Mouse (Mus musculus): Measurements from ENCODE around the gene Cplx2.
A peak's percentile ranks its signal among the peaks of the same experiment; 100 is the strongest.

Cplx2 gene

DNA sequence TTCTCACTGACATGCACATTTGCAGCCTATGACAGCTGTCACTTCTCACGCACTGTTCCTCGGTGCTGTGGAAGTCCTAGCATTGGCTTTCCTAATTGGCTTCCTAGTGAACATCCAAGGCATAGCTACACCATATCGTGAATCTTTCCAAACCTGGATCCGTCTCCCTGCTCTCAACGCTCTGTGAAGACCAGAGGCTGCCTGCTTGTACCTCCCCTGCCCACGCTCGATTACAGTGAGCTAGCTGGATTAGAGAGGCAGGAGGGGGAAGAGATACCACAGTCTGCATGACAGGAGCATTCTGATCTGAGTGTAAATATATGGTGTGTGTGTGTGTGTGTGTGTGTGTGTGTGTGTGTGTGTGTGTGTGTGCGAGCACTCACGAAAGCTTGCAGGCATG is 3.0 kb upstream of the Cplx2 start:
- DNase-seq (ENCODE audit: low read depth): no peak

DNA sequence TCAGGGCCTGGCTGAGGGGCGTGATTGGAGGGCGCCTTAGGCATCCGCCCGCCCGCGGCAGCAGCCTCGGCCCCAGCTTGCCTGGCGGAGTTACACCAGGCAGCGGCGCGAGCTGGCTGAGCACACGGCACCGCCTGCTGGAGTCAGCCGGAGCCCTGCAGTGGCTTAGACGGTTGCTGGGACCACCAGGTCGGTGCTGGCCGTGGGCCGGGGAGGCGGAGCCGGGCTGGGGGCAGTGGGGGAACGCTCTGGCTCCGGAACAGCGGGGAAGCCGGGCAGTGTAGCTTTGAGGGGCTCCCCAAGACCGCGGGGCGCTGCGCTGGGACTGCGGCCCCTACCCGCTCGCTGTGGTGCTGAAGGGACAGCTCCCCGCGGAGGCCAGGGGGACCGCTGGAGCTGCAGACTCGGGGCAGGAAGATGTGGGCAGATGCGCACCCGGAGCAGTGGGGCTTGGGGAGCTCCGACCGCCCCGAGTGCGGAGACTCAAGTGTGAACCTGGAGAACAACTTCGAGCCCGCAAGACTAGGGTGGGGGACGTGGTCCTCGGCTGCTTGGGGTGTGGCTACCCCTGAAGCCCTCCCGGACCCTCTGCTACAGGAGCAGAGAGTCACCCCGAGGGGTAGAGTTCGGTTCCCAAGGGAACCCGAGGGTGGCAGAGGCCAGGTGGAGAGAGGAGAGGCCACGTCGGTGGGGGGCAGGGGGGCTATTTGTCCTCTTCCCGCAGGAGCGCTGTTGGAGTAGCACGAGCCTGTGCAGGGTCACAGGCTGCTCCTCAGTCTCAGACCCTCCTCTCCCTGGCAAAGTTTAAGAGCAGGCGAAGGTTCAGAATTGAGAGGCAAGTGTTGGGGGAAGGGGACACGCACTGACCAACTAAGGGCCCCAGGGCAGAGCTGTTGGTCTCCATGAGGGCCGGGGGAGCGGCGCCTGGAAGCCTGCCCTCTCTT is 510 bp downstream of the Cplx2 start:
- DNase-seq (ENCODE audit: low read depth): peak; percentile 48

DNA sequence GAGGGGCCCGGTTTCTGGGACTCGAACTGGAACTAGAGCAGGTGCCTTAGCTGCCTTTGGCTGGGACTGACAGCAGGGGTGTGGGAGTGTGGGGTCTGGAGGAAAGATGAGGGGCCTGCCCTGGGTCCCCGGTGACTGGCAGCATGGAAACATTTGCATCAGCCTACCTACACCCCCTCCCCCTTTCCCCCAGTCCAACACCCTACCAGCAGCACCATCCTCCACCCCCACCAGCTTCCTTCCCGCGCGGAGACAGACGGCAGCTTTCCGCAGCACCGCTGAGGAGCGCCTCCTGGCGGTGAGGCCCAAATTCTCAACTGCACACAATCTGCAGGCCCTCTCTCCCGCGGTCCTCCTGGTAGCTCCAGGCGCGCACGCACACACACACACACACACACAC is 1.5 kb downstream of the Cplx2 start:
- no peak for DNase-seq (ENCODE audit: low read depth)

DNA sequence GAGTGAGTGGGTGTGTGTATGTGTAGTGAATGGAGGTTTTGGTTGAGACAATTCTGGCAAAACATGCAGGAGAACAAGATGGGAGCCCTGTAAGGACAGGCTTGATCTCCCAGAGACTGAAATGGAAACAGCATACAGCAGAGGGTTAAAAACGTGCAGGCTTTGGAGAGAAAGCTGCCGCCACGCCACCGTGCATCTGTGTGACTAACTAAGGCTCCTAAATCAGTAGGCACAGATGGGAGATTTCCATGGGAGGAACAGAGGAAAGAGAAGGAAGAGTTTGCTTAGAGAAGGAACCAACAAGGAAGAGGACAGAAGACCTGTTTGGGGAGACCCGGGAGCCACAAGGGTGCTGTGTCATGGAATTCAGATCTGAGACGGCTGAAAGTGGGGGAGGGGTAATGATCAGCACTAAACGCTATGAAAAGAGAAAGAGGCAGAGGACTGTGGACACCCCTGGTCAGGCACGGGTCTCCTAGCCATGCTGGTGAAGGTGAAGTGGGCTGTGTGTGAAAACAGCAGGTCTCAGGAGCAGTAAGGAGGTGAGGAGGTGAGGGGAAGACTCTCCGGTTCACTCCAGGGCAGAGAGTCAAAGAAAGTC is 3.1 kb downstream of the Cplx2 start:
- no peak for DNase-seq (ENCODE audit: low read depth)

DNA sequence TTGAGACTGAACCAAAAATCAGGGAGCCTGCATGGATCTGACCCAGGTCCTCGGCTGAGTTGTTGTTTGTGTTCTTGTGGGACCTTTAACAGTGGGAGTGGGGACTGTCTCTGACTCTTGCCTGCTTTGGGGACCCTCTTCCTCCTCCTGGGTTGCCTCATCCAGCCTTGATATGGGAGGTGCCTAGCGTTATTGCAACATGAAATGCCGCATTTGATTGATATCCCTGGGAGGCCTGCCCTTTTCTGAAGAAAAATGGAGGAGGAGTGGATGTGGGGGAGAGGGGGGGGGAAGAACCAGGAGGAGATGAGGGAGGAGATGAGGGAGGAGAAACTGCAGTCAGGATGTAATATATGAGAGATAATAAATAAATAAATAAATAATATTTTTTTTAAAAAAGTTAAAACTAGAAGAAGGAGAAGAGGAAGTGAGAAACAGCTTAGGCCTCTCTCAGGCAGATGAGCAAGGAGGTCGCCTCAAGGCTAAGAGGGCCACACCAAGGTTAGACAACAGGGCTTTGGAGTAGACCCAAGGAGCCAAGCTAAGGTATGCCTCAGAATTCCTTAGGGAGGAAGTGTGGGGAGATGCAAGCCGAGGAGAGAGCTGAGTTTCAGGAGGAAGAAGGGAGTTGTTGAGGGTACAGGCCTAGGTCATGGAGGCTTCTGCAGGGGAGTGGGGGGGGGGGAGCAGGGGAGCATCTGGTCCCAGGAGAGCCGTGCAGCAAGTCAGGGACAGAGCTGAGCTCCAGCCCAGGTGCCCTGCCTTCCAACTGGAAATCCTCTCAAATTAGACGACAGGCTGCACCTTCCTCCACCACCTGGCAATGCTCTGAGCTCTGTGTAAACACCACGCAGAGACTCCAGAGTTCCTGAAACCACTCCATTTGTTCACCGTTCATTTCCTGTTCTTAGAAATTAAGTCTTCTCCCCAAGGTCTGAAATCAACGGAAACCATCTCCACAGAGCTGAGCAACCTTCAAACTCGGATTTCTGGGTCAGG is 4.6 kb downstream of the Cplx2 start:
- no peak for DNase-seq (ENCODE audit: low read depth)

DNA sequence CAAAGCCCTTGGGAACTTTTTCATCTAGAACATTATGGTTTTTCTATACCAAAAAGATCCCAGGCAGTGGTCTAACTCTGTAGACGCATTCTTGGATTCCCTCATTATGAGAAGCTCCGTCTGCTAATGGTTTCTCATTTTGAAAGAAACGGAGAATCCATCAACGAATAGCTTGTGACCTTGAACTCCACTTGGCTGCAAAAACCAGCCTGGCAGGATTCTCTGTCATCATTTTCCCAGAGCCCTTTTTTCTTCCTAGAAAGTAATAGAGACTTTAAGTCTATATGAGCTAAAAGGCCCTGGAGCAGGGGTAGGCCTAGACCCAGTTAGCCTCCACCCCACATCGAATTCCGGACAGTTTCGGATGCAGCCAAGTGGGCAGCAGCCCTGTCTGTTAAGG is 5.6 kb downstream of the Cplx2 start:
- no peak for DNase-seq (ENCODE audit: low read depth)

DNA sequence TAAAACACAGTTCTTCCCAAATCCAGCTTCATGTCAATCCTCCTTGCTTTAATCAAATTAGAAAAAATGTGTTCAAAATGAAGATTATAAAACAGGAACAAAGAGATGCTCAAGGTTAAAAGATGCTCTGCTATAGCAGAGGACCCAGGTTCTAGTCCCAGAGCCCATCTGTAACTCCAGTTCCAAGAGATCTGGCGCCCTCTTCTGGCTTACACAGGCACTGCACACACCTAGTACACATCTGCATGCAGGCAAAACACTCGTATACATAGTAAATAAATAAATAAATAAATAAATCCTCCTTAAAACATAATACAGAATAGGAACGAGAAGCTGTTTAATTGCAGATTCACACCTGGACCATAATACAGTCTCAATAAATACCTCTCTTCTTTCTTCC is 6.9 kb downstream of the Cplx2 start:
- DNase-seq (ENCODE audit: low read depth): no peak

DNA sequence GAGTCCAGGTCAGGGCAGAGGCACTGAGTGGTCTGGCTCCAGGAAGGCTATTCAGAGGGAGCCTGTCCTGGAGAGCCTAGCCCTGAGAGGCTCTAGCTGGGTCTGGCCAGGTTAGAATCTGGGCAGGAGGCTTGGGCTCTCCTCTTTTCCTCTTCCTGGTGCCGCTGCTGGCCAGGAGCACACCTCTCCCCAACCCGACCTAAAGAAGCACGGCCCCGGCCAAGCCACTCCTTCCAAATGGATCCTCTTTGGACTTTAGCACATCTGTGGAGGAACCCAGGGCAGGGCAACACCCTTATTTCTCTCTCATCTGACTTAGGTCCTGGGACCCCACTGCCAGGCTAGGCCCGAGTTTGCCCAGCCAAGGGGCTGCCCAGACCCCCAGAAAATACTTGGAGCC is 9.3 kb downstream of the Cplx2 start:
- no peak for DNase-seq (ENCODE audit: low read depth)

DNA sequence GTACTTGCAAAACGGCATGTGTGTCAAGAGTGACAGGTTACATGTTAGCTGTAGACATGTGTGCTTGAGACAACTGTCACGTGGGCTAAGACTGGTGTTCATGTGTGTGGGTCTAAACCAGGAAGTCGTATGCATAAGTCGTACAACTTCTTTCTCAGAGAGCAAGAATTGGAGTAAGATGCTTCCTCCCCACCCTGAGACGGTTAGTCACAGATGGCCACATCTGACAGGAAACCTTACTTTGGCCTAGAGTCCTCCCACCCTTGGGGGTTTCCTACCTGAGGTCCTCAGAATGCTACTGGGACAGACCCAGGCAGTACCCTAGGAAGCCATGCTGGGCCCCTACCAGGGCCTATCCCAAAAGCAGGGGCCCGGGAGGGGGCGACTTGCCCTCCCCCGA is 10.2 kb downstream of the Cplx2 start:
- no peak for DNase-seq (ENCODE audit: low read depth)

DNA sequence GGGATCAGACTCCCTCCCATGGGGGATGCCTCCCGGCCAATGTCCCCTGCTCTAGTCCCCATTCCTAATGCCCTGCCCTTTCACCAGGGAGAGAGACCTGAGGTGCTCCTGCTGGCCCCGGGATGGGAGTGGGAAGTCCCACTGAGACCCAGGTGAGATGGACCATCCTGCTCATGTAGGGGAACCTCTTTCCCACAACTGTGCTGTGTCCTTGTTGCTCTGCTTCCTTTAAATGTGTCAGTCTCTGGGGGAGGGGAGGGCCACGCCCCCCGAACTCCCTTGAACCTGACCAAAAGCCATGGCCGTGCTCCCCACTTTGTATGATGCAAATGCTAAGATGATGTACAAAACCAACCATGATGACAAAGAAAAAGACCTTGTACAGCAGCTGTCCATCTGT is 12.4 kb downstream of the Cplx2 start:
- DNase-seq (ENCODE audit: low read depth): no peak

DNA sequence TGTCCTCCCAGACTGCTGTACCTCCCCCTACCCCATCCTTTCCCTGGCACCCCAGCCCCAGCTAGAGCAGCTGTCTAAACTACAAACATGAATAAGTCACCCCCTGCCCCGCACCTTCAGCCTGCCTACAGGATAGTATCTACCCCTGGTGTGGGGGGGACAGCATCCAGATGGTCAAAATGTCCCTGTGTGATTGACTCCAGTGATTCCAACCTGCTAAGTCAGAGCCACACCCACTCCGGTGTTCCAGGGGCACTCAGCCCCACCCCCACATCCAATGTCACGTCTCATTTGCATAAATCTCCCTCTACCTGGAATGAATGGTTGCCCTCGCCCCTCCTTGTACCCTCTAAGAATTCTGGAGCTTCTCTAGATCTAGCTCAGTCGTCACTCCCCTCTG is 13.4 kb downstream of the Cplx2 start:
- no peak for DNase-seq (ENCODE audit: low read depth)

DNA sequence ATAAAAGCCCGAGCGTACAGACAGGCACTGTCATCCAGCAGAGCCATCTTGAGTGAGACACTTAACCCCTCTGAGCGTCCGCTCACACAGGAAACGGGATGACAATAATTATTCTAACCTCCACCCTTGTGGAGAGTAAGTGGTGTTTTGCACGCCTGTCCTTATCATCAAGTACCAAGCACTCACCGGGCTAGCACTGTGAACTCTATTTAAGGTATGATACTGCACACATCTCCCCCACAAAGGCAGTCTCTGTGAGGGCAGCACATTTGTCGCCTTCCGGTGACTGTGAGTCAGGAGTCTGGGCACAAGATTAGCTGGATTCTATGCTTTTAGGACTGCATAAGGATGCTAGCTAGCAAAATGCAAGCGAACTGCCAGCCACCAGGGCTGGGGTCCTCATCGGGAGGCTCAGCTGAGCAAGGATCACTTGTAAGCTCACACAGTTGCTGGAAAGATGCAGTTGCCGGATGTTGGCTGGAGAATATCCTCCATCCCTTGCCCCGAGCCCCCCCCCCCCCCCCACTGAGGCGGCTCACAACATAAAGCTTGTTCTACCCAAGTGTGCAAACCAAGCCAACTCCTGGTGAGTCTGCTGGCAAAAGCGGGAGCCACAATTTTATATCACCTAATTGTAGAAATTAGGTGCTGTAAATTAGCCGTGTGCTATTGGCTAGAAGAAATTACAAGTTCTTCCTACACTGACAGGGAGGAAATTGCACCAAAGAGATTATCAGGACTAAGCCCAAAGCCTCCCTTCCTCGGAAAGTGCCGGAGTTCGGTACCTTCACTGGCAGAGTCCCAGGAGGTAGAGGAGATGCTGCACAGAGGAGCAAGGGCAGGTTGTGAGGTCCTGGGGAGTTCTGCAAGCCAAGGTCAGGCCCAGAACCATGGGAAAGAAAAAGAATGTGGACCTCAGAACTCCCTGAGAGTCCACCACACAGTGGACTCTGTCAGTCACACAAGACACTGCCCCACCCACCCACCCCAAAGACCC is 14.2 kb downstream of the Cplx2 start:
- DNase-seq (ENCODE audit: low read depth): no peak

DNA sequence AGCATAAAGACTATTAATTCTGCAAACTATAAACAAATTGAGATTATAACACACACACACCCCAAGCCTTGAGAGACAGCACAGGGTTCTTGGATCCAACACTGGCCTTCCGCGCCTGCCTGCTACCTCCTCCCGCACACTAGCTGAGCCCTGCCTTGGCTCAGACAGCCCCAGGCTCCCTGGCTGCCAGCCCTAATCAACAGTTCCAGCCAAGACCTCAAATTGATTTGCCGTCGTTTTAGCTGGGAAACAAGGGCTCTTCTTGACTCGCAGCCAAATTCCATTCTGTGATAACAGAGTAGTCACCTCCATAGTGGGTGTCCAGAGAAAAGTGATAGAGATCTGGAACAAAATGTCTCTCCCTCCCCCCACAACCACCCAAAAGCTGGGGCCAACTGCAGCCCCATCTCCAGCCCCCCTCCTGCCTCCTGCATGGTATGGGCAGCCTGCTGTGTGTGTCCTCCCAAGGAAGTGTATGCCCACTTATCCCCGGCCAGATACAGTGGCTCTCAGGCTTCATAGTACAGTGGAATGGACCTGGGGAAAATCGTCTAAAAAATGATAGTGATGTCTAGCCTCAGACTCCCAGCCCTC is 18.9 kb downstream of the Cplx2 start:
- no peak for DNase-seq (ENCODE audit: low read depth)

DNA sequence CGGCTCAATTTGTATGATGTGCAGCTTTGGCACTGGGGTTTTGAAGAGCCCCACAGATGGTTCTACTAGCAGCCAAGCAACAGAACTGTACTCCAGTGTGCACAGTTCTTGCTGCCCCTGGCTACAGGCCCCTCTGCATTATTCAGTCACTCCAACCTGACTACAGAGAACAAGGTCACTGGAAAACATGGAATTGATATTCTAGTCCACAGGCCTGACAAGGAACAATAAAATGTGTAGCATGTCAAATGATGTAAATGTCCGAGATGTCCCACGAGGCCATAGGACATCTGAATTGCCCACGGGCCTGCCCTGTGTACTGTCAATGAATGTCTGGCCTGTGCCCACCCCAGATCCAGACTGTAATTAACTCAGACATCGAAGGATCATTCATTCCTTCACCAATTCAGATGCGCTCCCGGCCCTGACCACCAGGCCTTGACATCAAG is 19.4 kb downstream of the Cplx2 start:
- no peak for DNase-seq (ENCODE audit: low read depth)

DNA sequence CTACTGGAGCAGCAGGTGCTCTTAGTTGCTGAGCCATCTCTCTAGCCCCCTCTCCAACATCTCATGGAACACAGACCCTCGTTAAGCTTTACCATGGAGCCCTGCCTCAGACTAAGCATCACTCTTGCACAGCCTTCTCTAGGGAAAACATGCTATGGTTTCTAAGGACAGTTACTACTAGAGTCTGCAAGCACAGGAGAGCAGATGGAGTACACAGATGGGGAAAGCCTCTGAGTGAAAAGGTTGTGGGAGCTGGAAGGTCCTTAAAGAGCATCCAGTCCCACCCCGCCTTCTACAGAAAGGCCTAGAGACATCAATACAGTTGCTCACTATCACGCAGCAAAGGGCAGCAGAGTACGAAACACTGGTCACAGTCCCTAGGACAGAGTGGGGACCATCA is 20.2 kb downstream of the Cplx2 start:
- DNase-seq (ENCODE audit: low read depth): no peak

DNA sequence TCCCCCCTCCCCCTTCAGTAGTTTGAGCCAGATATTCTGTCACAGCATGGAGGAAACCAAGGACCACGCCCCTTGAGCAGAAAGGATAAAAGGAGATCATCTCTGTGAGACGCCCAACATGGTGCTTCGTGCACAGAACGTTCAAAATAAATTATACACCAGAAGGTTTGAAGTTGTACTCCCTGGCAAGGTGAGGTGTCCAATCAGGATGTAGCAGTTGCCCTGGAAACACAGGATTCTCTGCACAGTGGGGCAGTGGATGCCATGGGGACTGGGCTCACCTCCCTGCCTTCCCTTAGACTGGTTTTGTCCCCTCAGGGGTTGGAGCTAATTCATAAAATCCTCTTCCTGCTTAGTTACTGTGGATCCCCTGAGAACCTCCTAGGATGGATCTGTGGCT is 25.9 kb downstream of the Cplx2 start:
- DNase-seq (ENCODE audit: low read depth): no peak

DNA sequence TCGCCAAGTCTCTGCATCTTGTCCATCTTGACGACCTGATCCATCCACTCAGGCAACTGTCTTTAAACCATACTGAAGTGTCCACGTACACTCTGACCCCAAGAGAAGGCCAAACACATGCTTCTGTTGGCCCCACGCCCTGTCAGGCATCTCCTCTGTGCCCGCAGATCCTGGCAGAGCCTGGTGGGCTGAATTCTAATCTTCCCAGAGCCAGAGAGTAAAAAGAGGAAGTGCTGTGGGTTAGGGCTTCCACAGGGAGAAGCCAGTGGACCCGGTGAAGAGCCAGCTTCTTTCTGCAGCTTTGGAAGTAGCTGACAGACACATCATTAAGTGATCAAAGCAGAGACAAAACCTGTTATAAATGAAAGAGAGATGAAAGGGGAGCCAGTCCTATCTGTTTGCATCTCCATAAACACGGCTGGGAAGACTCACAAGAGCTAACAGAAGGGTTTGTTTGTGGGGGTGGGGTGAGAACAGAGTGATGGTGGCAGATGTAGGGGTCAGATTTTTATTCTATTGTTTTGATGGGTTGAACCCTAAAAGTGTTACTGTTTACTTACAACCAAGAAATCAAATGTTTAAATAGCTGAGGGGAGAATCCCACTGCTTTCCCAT is 29.5 kb downstream of the Cplx2 start:
- no peak for DNase-seq (ENCODE audit: low read depth)

DNA sequence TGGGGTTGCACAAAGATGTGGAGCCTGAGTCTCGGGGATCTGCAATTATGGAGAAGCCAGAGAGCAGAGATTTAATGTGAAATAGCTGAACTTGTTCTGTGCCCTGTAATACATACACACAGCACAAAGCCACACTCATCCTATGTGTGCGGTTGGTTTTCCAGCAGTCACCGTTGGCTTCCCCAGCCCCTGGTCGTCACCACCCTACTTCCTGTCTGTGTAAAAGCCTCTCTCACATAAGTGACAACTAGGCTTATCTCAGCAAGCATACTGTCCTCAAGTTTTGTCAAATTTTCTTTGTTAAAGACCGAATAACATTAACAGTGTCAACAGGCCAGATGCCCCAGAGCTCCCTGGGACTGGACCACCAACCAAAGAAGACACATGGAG is 30.0 kb downstream of the Cplx2 start:
- no peak for DNase-seq (ENCODE audit: low read depth)

DNA sequence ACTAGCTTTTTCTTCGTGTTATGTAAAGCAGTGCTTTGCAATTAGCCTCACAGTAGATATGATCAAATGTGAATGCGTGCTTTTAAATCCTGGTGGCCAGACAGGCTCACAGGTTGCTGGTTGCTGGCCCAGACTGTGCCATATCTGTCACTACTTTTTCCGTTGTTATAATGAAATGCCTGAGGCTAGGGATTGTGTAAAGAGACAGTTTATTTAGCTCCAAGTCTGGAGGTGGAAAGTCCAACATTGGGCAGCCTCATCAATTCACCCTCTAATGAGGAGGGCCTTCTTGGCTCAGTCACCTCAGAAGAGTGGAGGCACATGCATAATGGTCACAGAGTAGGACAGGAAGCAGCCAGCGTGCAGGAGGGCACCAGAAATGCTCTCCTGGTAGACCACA is 31.2 kb downstream of the Cplx2 start:
- no peak for DNase-seq (ENCODE audit: low read depth)

Measured in c-Kit-positive CD71-positive TER-119-negative erythroid progenitor cells, embryonic 14.5 days (primary cell).